Mouse (Mus musculus) adipocyte (in vitro differentiated cells): ENCODE measurements around the gene Tmem88.

Experiments used
- DNase-seq: peaks from one replicate; pipeline ENCODE4 v3.0.0-alpha.2; 2016; ENCODE audit warnings: low spot score

Gene Tmem88

DNA sequence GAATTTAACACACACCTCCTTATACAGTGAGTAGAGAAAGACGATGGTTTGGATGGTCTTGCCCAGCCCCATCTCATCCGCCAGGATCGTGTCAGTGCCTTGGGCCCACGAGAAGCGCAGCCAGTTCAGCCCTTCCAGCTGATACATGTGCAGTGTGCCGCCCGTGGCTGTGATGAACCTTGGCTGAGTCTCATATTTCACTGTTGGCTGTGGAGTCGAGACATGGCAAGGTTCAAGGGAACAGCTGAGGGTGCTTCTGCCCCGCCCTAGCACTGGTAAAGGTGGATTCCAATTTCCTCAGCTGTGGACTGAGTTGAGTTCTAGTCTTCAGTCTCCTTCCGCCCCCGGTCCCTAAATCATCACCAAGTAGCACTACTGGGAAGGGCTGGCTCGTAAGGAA, 40.3 kb downstream of the Tmem88 start:
- no peak for DNase-seq

DNA sequence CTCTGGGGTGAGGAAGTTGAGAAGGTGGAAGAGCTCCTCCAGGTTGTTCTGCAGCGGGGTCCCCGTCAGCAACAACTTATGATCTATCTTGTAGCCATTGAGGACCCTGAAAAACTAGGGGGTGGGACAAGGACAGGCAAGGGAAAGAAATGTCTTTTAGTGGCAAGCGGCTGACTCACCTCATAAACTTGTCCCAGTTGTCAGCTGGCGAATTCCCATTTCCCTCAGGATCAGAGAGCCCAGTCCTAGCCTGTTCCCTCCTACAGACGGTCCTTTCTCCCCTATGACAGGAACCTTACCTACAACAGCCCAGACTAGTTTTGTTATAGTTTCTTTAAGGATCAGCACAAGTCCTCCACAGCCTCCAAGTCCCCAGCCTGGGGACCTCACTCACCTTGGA, 41.5 kb downstream of the Tmem88 start:
- DNase-seq: no peak
